Mouse (Mus musculus) liver, embryonic 11.5 days (tissue): ENCODE measurements around the gene Erp29. TPM values are rescaled to one million over a fixed set of nuclear protein-coding genes. Genes with fewer than 3 reads are reported as not detected.

Experiments
- ATAC-seq: fragments of 200-750 bp; cut with Nextera tagmentation; replicated peaks from 2 replicates; pipeline ENCODE4 v1.8.0; 2017; ENCODE audit warnings: moderate number of reproducible peaks, mild to moderate bottlenecking, moderate TSS enrichment, moderate library complexity; ENCODE audit not compliant: low FRiP score
- DNase-seq: peaks from one replicate; pipeline ENCODE4 v3.0.0-alpha.2; 2017; ENCODE audit warnings: low spot score
- H3K27ac ChIP-seq: fragments of 300-500 bp; sonication (generic); 2 replicates; pipeline ENCODE4 v1.5.1; 2014; ENCODE audit warnings: mild to moderate bottlenecking, low read depth, low read length, control low read depth
- H3K27me3 ChIP-seq: fragments of 300-500 bp; sonication (generic); replicated peaks from 2 replicates; pipeline ENCODE4 v1.6.1; 2014; ENCODE audit warnings: low read length, mixed read lengths; ENCODE audit not compliant: control insufficient read depth, insufficient read depth
- H3K36me3 ChIP-seq: fragments of 300-500 bp; sonication (generic); 2 replicates; pipeline ENCODE4 v1.6.1; 2014; ENCODE audit warnings: mild to moderate bottlenecking, low read length, moderate library complexity, mixed read lengths; ENCODE audit not compliant: control insufficient read depth, insufficient read depth
- H3K4me1 ChIP-seq: fragments of 300-500 bp; sonication (generic); replicated peaks from 2 replicates; pipeline ENCODE4 v1.6.1; 2014; ENCODE audit warnings: low read length, mixed read lengths; ENCODE audit not compliant: control insufficient read depth, insufficient read depth
- H3K4me2 ChIP-seq: fragments of 300-500 bp; sonication (generic); 2 replicates; pipeline ENCODE4 v1.6.1; 2014; ENCODE audit warnings: mild to moderate bottlenecking, control low read depth, moderate library complexity
- H3K4me3 ChIP-seq: fragments of 300-500 bp; sonication (generic); 2 replicates; pipeline ENCODE4 v1.5.1; 2014; ENCODE audit warnings: low read depth, low read length, control low read depth
- H3K9ac ChIP-seq: fragments of 300-500 bp; sonication (generic); 2 replicates; pipeline ENCODE4 v1.6.1; 2014; ENCODE audit warnings: low read depth, low read length, control low read depth
- H3K9me3 ChIP-seq: fragments of 300-500 bp; sonication (generic); 2 replicates; pipeline ENCODE4 v1.6.1; 2016; ENCODE audit warnings: low read length, inconsistent platforms, mixed read lengths; ENCODE audit not compliant: control insufficient read depth
- WGBS: fragments of 180-500 bp; shearing (Covaris S2); extraction: QIAGEN DNeasy Blood & Tissue Kit; methylation state at CpG from one replicate; pipeline ENCODE4 v1.1.7; 2014; 5-methylcytosine and 5-hydroxymethylcytosine counted together
- polyA plus RNA-seq: library from polyadenylated mRNA; unstranded; fragments of >200 nt; fragmentation: Nextera tagmentation; extraction: Ambion mirVana; gene quantifications from 2 replicates; pipeline ENCODE4 v1.2.1, GENCODE M21; 2014

Gene Erp29
- polyA plus RNA-seq, 1 experiment from 2014 or later: 175 TPM

DNA sequence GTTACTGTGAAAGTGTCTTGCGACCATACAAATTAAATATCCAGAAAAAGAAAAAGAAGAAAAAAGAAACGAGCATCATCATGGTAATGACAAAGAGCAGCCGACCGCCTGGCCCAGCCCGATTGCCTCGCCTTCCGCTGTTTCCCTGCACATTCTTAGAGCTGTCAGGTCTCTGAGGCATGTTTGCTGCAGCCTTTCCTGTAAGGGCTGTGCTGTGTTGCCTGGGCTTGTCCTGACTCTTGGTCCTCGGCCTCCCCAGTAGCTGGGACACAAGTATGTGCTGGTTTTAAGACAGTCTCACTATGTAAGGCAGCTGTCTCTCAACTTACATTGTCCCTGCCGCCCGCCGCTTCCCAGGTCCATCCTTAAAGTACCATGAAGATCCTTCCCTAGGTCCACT lies 13.6 kb downstream of the Erp29 start:
- Histone ChIP-seq H3K27ac (no peak overlapping the region), H3K9me3 (no peaks in the 10 kb centered on the region), H3K27me3 (no peaks in the 10 kb centered on the region), H3K4me3 (no peak overlapping the region), H3K36me3 (peaks cover 72% of the 10 kb centered on the region), H3K4me2 (no peak overlapping the region), H3K4me1 (no peaks in the 10 kb centered on the region), H3K9ac (no peak overlapping the region)
- 94% methylated on average over 11 of the region's 11 CpGs for WGBS
- no peak for DNase-seq
- ATAC-seq: no peak

- Histone ChIP-seq H3K4me3 (no peak overlapping the region), H3K36me3 (peaks cover 74% of the 10 kb centered on the region), H3K4me1 (no peaks in the 10 kb centered on the region), H3K9ac (no peak overlapping the region), H3K9me3 (no peaks in the 10 kb centered on the region), H3K27ac (no peak overlapping the region), H3K4me2 (no peak overlapping the region), H3K27me3 (no peaks in the 10 kb centered on the region)
- 87% methylated on average over 5 of the region's 5 CpGs for WGBS
- ATAC-seq: no peak
- no peak for DNase-seq
Measured at GRCm38 (mm10) chr5:121438131-121438530, 14.2 kb downstream of the Erp29 start.

GRCm38 (mm10) chr5:121428954-121429353 lies 23.4 kb downstream of the Erp29 start:
- ATAC-seq (no peak), DNase-seq (no peak)
- WGBS: 92% methylated on average over 3 of the region's 3 CpGs
- Histone ChIP-seq H3K27ac (no peak overlapping the region), H3K27me3 (no peaks in the 10 kb centered on the region), H3K9me3 (no peaks in the 10 kb centered on the region), H3K4me3 (no peak overlapping the region), H3K36me3 (peaks cover 82% of the 10 kb centered on the region), H3K4me1 (no peaks in the 10 kb centered on the region), H3K9ac (no peak overlapping the region), H3K4me2 (no peak overlapping the region)

GRCm38 (mm10) chr5:121423297-121423696 lies 29.0 kb downstream of the Erp29 start:
- H3K4me1 ChIP-seq: no peaks in the 10 kb centered on the region
- H3K27ac ChIP-seq: no peak overlapping the region
- DNase-seq (no peak), ATAC-seq (no peak)
- 92% methylated on average over 10 of the region's 10 CpGs for WGBS
- no peak overlapping the region for H3K4me3 ChIP-seq
- H3K9ac ChIP-seq: no peak overlapping the region
- no peak overlapping the region for H3K4me2 ChIP-seq
- H3K9me3 ChIP-seq: no peaks in the 10 kb centered on the region
- H3K36me3 ChIP-seq: peaks cover 77% of the 10 kb centered on the region
- no peaks in the 10 kb centered on the region for H3K27me3 ChIP-seq

GRCm38 (mm10) chr5:121422787-121423186 lies 29.5 kb downstream of the Erp29 start:
- Histone ChIP-seq H3K27ac (no peak overlapping the region), H3K9ac (no peak overlapping the region), H3K4me3 (no peak overlapping the region), H3K36me3 (peaks cover 77% of the 10 kb centered on the region), H3K27me3 (no peaks in the 10 kb centered on the region), H3K9me3 (no peaks in the 10 kb centered on the region), H3K4me1 (no peaks in the 10 kb centered on the region), H3K4me2 (no peak overlapping the region)
- ATAC-seq (no peak), DNase-seq (no peak)
- 88% methylated on average over 6 of the region's 6 CpGs for WGBS

DNA sequence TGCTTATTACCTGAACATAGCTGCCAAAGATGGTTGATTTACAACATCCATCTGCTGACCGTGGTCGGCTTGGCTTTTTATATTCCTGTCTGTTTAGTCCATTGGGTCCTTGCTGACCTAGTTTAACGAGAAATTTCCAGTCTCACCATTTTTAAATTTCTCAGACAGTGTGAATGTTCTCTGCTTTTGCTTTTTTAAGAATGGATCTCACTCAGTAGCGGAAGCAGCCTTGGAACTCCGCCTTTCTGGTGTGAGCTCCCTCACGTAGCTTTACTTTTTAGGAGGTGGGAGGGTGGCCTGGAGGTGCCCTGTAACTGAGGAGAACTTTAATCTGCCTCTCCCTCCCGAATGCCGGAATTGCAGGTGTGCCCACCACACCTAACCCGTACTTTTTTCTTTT lies 31.6 kb downstream of the Erp29 start:
- WGBS: 92% methylated on average over 9 of the region's 9 CpGs
- no peak for ATAC-seq

GRCm38 (mm10) chr5:121410975-121411374 lies 41.3 kb downstream of the Erp29 start:
- H3K36me3 ChIP-seq: peaks cover 60% of the 10 kb centered on the region
- DNase-seq: no peak
- H3K27ac ChIP-seq: no peak overlapping the region
- no peak overlapping the region for H3K4me2 ChIP-seq
- no peaks in the 10 kb centered on the region; the same call in 1 of the 2 replicates for H3K4me1 ChIP-seq
- no peaks in the 10 kb centered on the region for H3K27me3 ChIP-seq
- H3K9me3 ChIP-seq: no peaks in the 10 kb centered on the region
- H3K4me3 ChIP-seq: no peak overlapping the region
- WGBS: 95% methylated on average over 4 of the region's 4 CpGs
- no peak overlapping the region for H3K9ac ChIP-seq
- no peak for ATAC-seq

More for the DNA sequence above, 31.6 kb downstream of the Erp29 start:
- no peaks in the 10 kb centered on the region for H3K27me3 ChIP-seq
- H3K4me2 ChIP-seq: no peak overlapping the region
- peaks cover 78% of the 10 kb centered on the region for H3K36me3 ChIP-seq
- no peaks in the 10 kb centered on the region for H3K9me3 ChIP-seq
- DNase-seq: no peak
- H3K4me1 ChIP-seq: no peaks in the 10 kb centered on the region
- H3K27ac ChIP-seq: no peak overlapping the region
- no peak overlapping the region for H3K4me3 ChIP-seq
- no peak overlapping the region for H3K9ac ChIP-seq

- no peak overlapping the region for H3K4me2 ChIP-seq
- H3K9me3 ChIP-seq: no peaks in the 10 kb centered on the region
- H3K27ac ChIP-seq: no peak overlapping the region
- H3K9ac ChIP-seq: no peak overlapping the region
- H3K4me1 ChIP-seq: no peaks in the 10 kb centered on the region; the same call in 1 of the 2 replicates
- H3K27me3 ChIP-seq: no peaks in the 10 kb centered on the region
- 88% methylated on average over 8 of the region's 8 CpGs for WGBS
- no peak for ATAC-seq
- H3K36me3 ChIP-seq: peaks cover 38% of the 10 kb centered on the region
- no peak overlapping the region for H3K4me3 ChIP-seq
- DNase-seq: no peak
Measured at GRCm38 (mm10) chr5:121407856-121408255, 44.5 kb downstream of the Erp29 start.

DNA sequence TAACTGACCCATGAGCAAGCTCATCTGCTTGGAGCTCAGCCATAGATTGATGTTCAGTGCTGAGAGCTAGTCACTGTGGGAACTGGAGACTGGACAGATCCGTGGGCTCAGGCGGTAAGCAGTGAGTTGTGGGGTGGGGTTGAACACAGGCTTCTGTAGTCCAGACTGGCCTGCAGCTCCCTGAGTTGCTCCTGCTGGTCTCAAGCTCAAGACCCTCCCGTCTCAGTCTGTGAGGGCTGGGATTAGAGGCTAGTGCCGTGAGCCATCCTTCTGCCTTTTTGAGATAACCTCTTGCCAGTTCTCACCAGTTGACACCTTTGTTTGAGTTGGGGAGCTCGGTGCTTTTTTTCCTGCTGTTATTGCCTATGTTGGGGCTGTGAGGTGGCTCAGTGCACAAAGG lies 51.5 kb downstream of the Erp29 start:
- ATAC-seq: no peak
- 57% methylated on average over 5 of the region's 5 CpGs for WGBS
- H3K36me3 ChIP-seq: peaks cover 12% of the 10 kb centered on the region; the same call in 1 of the 2 replicates
- H3K9me3 ChIP-seq: no peaks in the 10 kb centered on the region
- H3K27ac ChIP-seq: no peak overlapping the region
- DNase-seq: no peak
- no peaks in the 10 kb centered on the region for H3K27me3 ChIP-seq
- H3K4me2 ChIP-seq: peak overlapping the region; percentile 4
- peaks cover 34% of the 10 kb centered on the region for H3K4me1 ChIP-seq
- no peak overlapping the region for H3K9ac ChIP-seq
- no peak overlapping the region for H3K4me3 ChIP-seq
